Mouse (Mus musculus) forebrain, embryonic 15.5 days (tissue): ENCODE measurements at regions not wholly inside any gene's neighbourhood (a gene's known extent, or its start where the extent isn't known, plus 50 kb on each side); places are given as distances from the start of the nearest gene placed in this dataset.

Experiments
- ATAC-seq: fragments of 200-750 bp; cut with Nextera tagmentation; replicated peaks from 2 replicates; pipeline ENCODE4 v1.8.0; 2017; ENCODE audit warnings: mild to moderate bottlenecking, moderate TSS enrichment, moderate library complexity
- H3K27ac ChIP-seq: fragments of 300-500 bp; sonication (generic); replicated peaks from 2 replicates; pipeline ENCODE4 v1.5.1; 2015; ENCODE audit warnings: mild to moderate bottlenecking, inconsistent platforms
- H3K27me3 ChIP-seq: fragments of 300-500 bp; sonication (generic); 2 replicates; pipeline ENCODE4 v1.6.1; 2015; ENCODE audit warnings: inconsistent platforms
- H3K36me3 ChIP-seq: fragments of 300-500 bp; sonication (generic); 2 replicates; pipeline ENCODE4 v1.6.1; 2015; ENCODE audit warnings: mild to moderate bottlenecking, inconsistent platforms
- H3K4me1 ChIP-seq: fragments of 300-500 bp; sonication (generic); 2 replicates; pipeline ENCODE4 v1.6.1; 2015; ENCODE audit warnings: inconsistent platforms
- H3K4me2 ChIP-seq: fragments of 300-500 bp; sonication (generic); replicated peaks from 2 replicates; pipeline ENCODE4 v1.6.1; 2015; ENCODE audit warnings: mild to moderate bottlenecking, inconsistent platforms
- H3K4me3 ChIP-seq: fragments of 300-500 bp; sonication (generic); 2 replicates; pipeline ENCODE4 v1.5.1; 2015; ENCODE audit warnings: mild to moderate bottlenecking, inconsistent platforms
- H3K9ac ChIP-seq: fragments of 300-500 bp; sonication (generic); replicated peaks from 2 replicates; pipeline ENCODE4 v1.6.1; 2015; ENCODE audit warnings: mild to moderate bottlenecking, inconsistent platforms
- H3K9me3 ChIP-seq: fragments of 300-500 bp; sonication (generic); 2 replicates; pipeline ENCODE4 v1.6.1; 2016; ENCODE audit warnings: inconsistent platforms
- WGBS: fragments of 180-500 bp; shearing (Covaris S2); methylation state at CpG from one replicate; pipeline ENCODE4 v1.1.7; 2015; ENCODE audit warnings: mixed read lengths; 5-methylcytosine and 5-hydroxymethylcytosine counted together

DNA sequence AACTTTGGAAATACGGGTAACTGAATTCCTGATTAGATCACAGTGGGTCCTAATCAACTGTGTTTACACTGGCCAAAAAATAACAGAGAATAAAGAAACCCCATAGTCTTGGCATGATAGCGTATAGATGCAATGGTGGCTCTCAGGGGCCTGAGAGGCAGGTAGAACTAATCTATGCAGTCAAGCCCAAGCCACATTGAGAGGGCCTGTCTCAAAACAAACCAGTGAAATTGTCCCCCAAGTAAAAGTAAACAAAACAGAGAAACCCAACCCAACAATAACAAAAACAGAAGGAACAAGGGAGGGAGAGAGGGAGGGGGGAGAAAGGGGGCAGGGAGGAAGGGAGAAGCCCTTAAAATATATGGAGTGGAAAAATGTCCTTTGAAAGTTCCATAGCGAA is 422.2 kb downstream of the Gja1 start:
- H3K36me3 ChIP-seq = no peaks in the 10 kb centered on the region
- 88% methylated on average over 3 of the region's 3 CpGs for WGBS

DNA sequence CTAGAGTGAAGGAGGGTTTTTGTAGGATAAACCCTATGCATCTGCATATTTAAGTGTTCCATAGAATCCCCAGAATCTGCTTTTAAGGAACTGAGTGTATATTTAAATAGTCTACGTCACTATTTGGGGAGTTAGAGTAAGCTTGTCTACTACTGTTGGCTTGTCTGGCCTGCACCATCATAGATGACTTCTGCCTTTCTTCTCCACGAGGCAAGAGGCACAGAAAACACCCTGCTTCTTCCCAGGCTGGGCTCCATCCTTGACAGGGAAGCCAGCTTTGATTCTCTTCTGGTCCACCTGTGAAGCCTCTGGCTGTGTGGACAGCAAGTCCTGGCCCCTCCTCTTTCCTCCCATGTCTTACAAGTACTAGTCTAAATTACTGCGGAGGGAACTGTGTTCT is 422.6 kb downstream of the Gja1 start:
- ATAC-seq = no peak
- no peaks in the 10 kb centered on the region for H3K27me3 ChIP-seq

More for the DNA sequence above, 422.2 kb downstream of the Gja1 start:
- Histone ChIP-seq H3K9me3 (no peaks in the 10 kb centered on the region), H3K27ac (no peak overlapping the region), H3K9ac (no peak overlapping the region), H3K4me2 (no peak overlapping the region), H3K27me3 (no peaks in the 10 kb centered on the region), H3K4me3 (no peak overlapping the region), H3K4me1 (no peaks in the 10 kb centered on the region)
- ATAC-seq = no peak

DNA sequence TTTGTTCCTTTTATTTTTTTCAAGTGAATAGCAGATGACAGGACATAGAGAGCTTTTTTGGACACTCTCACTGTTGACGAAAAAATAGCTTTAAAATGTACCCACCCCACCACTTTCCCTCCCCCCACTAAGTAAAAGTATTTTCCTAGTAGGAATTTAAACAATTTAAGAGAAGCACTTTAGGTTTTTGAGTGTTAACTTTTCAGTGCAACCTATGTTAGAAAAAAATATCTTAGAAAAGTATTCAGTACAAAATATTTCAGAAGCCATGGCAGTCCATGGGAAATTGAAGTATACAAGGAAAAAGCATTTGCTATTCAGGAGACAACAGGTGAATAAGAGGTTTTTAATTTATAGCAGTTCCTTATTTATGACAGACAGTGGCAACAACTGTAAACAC is 431.9 kb downstream of the Gja1 start:
- H3K27ac ChIP-seq = no peak overlapping the region
- H3K4me3 ChIP-seq = no peak overlapping the region
- H3K27me3 ChIP-seq = no peaks in the 10 kb centered on the region
- no peaks in the 10 kb centered on the region for H3K36me3 ChIP-seq
- no peaks in the 10 kb centered on the region for H3K9me3 ChIP-seq
- no peak overlapping the region for H3K9ac ChIP-seq
- H3K4me1 ChIP-seq = no peaks in the 10 kb centered on the region
- no peak overlapping the region for H3K4me2 ChIP-seq
- ATAC-seq = no peak
- 50% methylated on average over 1 of the region's 1 CpGs for WGBS

More for the DNA sequence above, 422.6 kb downstream of the Gja1 start:
- H3K4me1 ChIP-seq = no peaks in the 10 kb centered on the region
- no peak overlapping the region for H3K4me2 ChIP-seq
- H3K9me3 ChIP-seq = no peaks in the 10 kb centered on the region
- WGBS = 81% methylated on average over 3 of the region's 3 CpGs
- no peaks in the 10 kb centered on the region for H3K36me3 ChIP-seq
- no peak overlapping the region for H3K4me3 ChIP-seq
- no peak overlapping the region for H3K27ac ChIP-seq
- H3K9ac ChIP-seq = no peak overlapping the region

DNA sequence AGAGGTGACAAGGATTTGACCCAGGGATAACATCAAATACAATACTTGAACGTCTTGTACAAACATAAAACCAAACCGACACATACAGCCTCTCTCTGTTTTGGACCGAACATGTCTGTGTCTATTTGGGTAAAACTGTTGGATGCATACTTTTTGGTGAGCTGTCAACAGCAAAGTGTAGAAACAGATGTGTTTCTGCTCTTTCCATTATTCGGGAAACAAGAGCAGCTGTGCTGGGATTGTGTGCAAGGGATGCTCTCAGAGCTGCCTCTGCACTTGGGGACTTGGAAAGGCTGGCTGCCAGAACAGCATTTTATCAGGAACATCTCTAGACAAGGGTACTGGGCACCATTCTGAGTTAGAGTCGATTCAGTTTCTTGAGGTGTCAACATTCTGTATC is 445.0 kb downstream of the Gja1 start:
- WGBS = 61% methylated on average over 5 of the region's 5 CpGs
- no peak for ATAC-seq
- H3K4me1 ChIP-seq = no peaks in the 10 kb centered on the region
- H3K4me3 ChIP-seq = no peak overlapping the region
- H3K4me2 ChIP-seq = no peak overlapping the region
- H3K9me3 ChIP-seq = no peaks in the 10 kb centered on the region
- H3K9ac ChIP-seq = no peak overlapping the region
- no peaks in the 10 kb centered on the region for H3K36me3 ChIP-seq
- no peaks in the 10 kb centered on the region for H3K27me3 ChIP-seq
- no peak overlapping the region for H3K27ac ChIP-seq

DNA sequence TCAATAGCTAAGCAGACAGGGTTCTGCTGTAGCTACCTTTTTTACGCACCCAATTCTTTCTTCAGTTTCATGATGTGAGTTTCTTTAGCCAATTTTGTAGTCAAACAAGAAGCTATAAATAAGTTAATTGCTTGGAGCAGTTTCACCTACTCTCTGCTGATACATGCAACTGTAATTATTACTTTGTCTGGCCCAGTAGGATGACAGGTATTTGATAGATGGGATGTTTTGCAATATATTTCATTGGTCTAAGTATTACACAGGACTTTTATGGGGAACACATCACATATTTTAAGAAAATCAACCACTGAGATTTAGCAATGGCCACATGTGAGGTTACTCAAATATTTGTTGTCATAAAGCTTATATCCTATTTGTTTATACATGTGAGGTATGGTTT is 454.2 kb downstream of the Gja1 start:
- no peaks in the 10 kb centered on the region for H3K4me1 ChIP-seq
- no peaks in the 10 kb centered on the region for H3K27me3 ChIP-seq
- H3K9me3 ChIP-seq = no peaks in the 10 kb centered on the region
- no peak overlapping the region for H3K9ac ChIP-seq
- H3K4me2 ChIP-seq = no peak overlapping the region
- H3K27ac ChIP-seq = no peak overlapping the region
- no peak for ATAC-seq
- no peak overlapping the region for H3K4me3 ChIP-seq
- 90% methylated on average over 1 of the region's 1 CpGs for WGBS
- H3K36me3 ChIP-seq = no peaks in the 10 kb centered on the region

DNA sequence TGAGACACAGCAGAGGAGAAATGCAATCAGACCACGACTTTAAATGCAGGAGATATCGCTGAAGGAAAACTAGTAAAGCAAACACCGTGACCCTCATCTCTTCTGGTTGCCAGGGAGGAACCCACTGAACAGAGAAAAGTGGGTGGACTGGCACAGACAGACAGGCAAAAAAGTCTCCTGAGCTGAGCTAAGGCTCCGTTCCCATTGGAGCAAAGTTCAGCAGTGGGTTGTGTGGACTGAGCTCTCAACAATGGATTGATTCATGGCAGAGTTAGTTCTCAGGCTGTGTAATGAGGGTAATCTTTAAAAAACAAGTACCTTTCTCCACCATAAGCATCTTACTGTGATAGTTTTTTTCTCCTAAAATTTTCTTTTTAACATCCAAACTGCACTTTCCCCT is 454.8 kb downstream of the Gja1 start:
- no peak overlapping the region for H3K4me3 ChIP-seq
- ATAC-seq = no peak
- H3K27ac ChIP-seq = no peak overlapping the region
- H3K4me1 ChIP-seq = no peaks in the 10 kb centered on the region
- H3K27me3 ChIP-seq = no peaks in the 10 kb centered on the region
- 80% methylated on average over 4 of the region's 4 CpGs for WGBS
- no peaks in the 10 kb centered on the region for H3K36me3 ChIP-seq
- H3K4me2 ChIP-seq = no peak overlapping the region
- H3K9ac ChIP-seq = no peak overlapping the region
- H3K9me3 ChIP-seq = no peaks in the 10 kb centered on the region

DNA sequence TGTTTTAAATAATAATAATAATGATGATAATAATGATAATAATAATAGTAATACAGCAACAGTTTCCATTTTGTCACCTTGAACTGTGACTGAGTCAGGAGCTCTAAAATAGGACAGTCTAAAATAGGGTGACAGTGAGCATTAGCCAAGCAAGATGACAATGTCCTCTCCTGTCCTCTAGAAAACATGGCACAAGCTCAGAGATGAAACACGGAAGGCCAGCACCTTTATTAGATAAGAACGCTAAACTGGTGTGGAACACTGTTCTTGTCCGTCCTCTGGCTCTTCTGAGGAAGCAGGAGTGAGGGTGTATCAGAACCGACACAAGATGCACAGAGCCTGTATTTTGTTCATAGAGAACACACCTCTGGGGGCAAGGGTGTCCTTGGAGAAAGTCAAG is 459.0 kb downstream of the Gja1 start:
- no peaks in the 10 kb centered on the region for H3K36me3 ChIP-seq
- WGBS = 92% methylated on average over 4 of the region's 4 CpGs
- H3K27me3 ChIP-seq = no peaks in the 10 kb centered on the region
- H3K27ac ChIP-seq = no peak overlapping the region
- no peak overlapping the region for H3K4me2 ChIP-seq
- ATAC-seq = no peak
- no peak overlapping the region for H3K9ac ChIP-seq
- H3K9me3 ChIP-seq = no peaks in the 10 kb centered on the region
- H3K4me3 ChIP-seq = no peak overlapping the region
- peaks cover 11% of the 10 kb centered on the region for H3K4me1 ChIP-seq

DNA sequence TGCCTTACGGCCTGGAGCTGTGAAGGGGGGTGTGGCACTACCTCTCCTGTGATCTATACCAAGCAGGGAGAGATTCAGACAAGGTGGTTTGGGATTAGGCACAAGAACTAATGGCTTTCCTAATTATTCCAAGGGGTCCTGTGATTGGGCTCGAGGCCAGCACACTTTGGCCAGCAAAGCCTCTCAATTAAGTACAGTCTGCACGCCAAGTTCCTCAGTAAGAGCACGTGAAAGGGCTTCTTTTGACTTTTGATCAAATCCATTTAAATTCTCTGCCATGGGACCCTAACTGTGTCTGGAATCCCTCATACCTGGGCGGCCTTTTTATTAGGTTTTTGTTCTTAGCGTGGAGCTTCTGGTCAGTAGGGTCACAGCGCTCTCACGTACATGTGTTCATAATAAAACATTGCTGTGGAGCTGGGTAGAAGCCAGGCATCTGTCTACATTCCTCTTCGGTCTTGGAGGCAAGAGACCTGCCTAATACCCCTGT is 461.9 kb downstream of the Gja1 start:
- Histone ChIP-seq H3K9me3 (no peaks in the 10 kb centered on the region), H3K27me3 (no peaks in the 10 kb centered on the region), H3K27ac (no peak overlapping the region), H3K4me3 (no peak overlapping the region), H3K4me2 (no peak overlapping the region; the same call in 1 of the 2 replicates), H3K9ac (no peak overlapping the region), H3K36me3 (no peaks in the 10 kb centered on the region), H3K4me1 (peaks cover 11% of the 10 kb centered on the region)
- 19% methylated on average over 9 of the region's 9 CpGs for WGBS
- peak; percentile 82 for ATAC-seq

DNA sequence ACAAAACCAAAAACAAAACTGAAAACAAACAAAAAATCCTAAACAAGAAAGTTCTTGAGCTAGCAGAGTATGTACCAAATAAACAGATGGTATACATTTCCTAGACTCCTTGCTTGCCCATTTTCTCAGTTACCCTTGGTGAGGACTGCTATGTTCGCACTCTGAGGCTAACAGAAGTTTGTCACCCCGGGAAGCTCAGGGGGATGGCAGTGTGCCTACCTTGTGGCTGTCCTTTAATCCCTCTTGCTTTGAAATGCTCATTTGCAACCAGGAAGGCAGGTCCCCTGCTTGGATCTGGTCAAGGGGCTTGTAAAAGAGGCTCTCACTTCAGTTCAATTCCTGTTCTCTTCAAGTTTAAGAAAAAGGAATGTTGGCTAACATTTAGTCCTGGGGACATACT is 462.4 kb downstream of the Gja1 start:
- no peaks in the 10 kb centered on the region for H3K9me3 ChIP-seq
- H3K4me2 ChIP-seq = no peak overlapping the region
- no peak overlapping the region for H3K9ac ChIP-seq
- 25% methylated on average over 2 of the region's 2 CpGs for WGBS
- peak; percentile 81 for ATAC-seq
- no peak overlapping the region for H3K27ac ChIP-seq
- peaks cover 11% of the 10 kb centered on the region for H3K4me1 ChIP-seq
- no peaks in the 10 kb centered on the region for H3K36me3 ChIP-seq
- H3K27me3 ChIP-seq = no peaks in the 10 kb centered on the region
- no peak overlapping the region for H3K4me3 ChIP-seq

DNA sequence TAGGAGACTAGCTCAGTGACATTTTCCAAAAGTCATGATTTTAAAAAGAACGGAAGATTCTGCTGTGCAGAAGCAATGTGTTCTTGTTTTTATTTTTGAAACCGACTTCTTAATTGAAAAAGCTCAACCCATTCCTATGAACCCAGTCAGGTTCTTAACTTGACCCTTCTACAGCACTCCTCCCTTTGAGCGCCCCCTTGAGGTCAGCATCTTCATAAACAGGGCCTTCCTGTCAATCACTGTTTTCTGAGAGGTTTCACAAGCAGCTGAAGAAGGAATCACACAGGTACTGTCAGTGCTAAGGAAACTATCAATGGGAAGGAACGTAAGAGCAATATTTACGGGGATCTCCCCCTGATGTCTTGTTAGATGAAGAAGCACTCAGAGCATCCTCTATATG is 463.6 kb downstream of the Gja1 start:
- no peaks in the 10 kb centered on the region for H3K36me3 ChIP-seq
- H3K9me3 ChIP-seq = no peaks in the 10 kb centered on the region
- no peak overlapping the region for H3K27ac ChIP-seq
- H3K27me3 ChIP-seq = no peaks in the 10 kb centered on the region
- H3K4me1 ChIP-seq = peaks cover 11% of the 10 kb centered on the region
- ATAC-seq = no peak
- 73% methylated on average over 5 of the region's 5 CpGs for WGBS
- H3K4me3 ChIP-seq = no peak overlapping the region
- no peak overlapping the region for H3K9ac ChIP-seq
- H3K4me2 ChIP-seq = no peak overlapping the region

DNA sequence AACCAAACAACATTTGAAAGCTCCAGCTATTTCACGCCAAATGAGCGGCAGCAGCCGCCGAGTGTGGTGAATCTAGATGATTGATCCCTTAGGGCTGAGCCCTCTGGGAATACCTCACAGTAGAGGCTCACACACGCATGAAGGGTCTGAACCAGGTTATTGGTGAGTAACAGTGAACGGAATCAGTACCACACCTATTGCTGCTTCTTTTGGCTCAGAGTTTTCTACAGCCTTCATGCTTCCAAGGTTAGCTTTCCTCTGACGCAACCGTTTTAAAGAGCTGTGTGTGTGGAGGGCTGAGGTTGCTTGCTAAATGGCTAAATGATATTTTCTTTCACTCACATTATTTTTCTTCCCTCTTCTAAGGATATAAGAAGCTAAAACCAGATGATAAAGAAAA is 464.4 kb downstream of the Gja1 start:
- Histone ChIP-seq H3K4me2 (no peak overlapping the region), H3K36me3 (no peaks in the 10 kb centered on the region), H3K27ac (no peak overlapping the region), H3K4me1 (peaks cover 11% of the 10 kb centered on the region), H3K4me3 (no peak overlapping the region), H3K9me3 (no peaks in the 10 kb centered on the region), H3K9ac (no peak overlapping the region), H3K27me3 (no peaks in the 10 kb centered on the region)
- no peak for ATAC-seq
- WGBS = 71% methylated on average over 8 of the region's 8 CpGs

DNA sequence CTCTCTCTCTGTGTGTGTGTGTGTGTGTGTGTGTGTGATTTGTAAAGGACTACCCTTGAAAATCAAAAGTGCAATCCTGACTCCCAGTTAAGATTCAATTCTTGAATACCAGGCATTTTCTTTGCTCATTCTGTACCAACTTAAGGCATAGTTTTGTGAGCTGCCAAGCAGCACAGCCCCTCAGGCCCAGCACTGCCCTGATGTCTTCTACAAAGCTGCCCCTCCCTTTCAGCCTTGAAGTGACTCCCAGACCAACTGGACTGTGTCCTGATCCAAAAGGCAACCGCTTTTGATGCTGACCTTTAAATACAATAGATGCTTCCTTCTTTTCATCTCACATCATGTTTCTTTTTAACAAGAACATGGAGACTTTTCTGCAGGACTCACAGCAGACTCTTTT is 464.8 kb downstream of the Gja1 start:
- no peak for ATAC-seq
- no peak overlapping the region for H3K9ac ChIP-seq
- peaks cover 11% of the 10 kb centered on the region for H3K4me1 ChIP-seq
- H3K4me2 ChIP-seq = no peak overlapping the region
- no peak overlapping the region for H3K27ac ChIP-seq
- WGBS = 39% methylated on average over 1 of the region's 1 CpGs
- H3K9me3 ChIP-seq = no peaks in the 10 kb centered on the region
- no peaks in the 10 kb centered on the region for H3K36me3 ChIP-seq
- no peaks in the 10 kb centered on the region for H3K27me3 ChIP-seq
- H3K4me3 ChIP-seq = no peak overlapping the region

DNA sequence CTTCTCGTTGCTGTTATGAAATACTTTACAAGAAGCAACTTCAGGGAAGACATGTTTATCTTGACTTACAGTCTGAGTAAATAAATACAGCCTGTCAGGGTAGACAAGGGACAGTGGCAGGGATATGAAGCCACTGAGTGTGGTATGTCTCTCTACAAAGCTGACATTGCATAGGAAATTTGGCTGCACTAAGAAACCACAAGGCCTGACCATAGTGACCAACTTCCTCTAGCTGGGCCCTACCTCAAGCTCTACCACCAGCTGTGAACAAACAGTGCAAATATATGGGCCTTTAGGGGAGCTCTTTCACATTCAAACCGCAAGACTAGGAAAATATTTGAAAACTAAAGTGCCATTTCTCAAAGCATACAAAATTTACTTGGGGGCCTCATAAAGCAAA is 475.4 kb downstream of the Gja1 start:
- WGBS = 86% methylated on average over 2 of the region's 2 CpGs
- Histone ChIP-seq H3K4me2 (no peak overlapping the region), H3K27ac (no peak overlapping the region), H3K9me3 (no peaks in the 10 kb centered on the region), H3K27me3 (no peaks in the 10 kb centered on the region), H3K9ac (no peak overlapping the region), H3K36me3 (no peaks in the 10 kb centered on the region), H3K4me1 (no peaks in the 10 kb centered on the region), H3K4me3 (no peak overlapping the region)
- ATAC-seq = no peak
